Mouse (Mus musculus): ENCODE results near the gene Ccdc102a.

Ccdc102a gene

GRCm38 (mm10) chr8:94917851-94918495, at the start of gene Ccdc102a:
Gene Ccdc102a (minus strand): TSS chr8:94918098.
- DNase-seq: peak in 1 of 2 experiments; percentile 41

GRCm38 (mm10) chr8:94967554-94967953, 49.7 kb upstream of the Ccdc102a start:
- no peak for DNase-seq

GRCm38 (mm10) chr8:94967071-94967470, 49.2 kb upstream of the Ccdc102a start:
- DNase-seq: peak in 1 of 2 experiments; percentile 2

GRCm38 (mm10) chr8:94966578-94966977, 48.7 kb upstream of the Ccdc102a start:
- DNase-seq: peak in 1 of 2 experiments; percentile 43

GRCm38 (mm10) chr8:94964828-94965227, 46.9 kb upstream of the Ccdc102a start:
- DNase-seq: peak in 1 of 2 experiments; percentile 1

GRCm38 (mm10) chr8:94962201-94962600, 44.3 kb upstream of the Ccdc102a start:
- no peak for DNase-seq

GRCm38 (mm10) chr8:94956078-94956574, 38.2 kb upstream of the Ccdc102a start:
- DNase-seq: peak in 1 of 2 experiments; percentile 52

- peak; percentile 61 to 64 for DNase-seq
Observed at GRCm38 (mm10) chr8:94954921-94955758, 37.2 kb upstream of the Ccdc102a start.

GRCm38 (mm10) chr8:94954368-94954737, 36.5 kb upstream of the Ccdc102a start:
- no peak for DNase-seq

GRCm38 (mm10) chr8:94953624-94954367, 35.9 kb upstream of the Ccdc102a start:
- DNase-seq: no peak

GRCm38 (mm10) chr8:94952086-94952485, 34.2 kb upstream of the Ccdc102a start:
- DNase-seq: no peak

- DNase-seq: no peak
Observed at GRCm38 (mm10) chr8:94950458-94950857, 32.6 kb upstream of the Ccdc102a start.

GRCm38 (mm10) chr8:94950046-94950445, 32.1 kb upstream of the Ccdc102a start:
- peak; percentile 61 to 64 for DNase-seq

- no peak for DNase-seq
Observed at GRCm38 (mm10) chr8:94949010-94949409, 31.1 kb upstream of the Ccdc102a start.

GRCm38 (mm10) chr8:94948421-94948820, 30.5 kb upstream of the Ccdc102a start:
- no peak for DNase-seq

GRCm38 (mm10) chr8:94945185-94945584, 27.3 kb upstream of the Ccdc102a start:
- no peak for DNase-seq

- peak; percentile 68 to 78 for DNase-seq
Observed at GRCm38 (mm10) chr8:94942566-94942965, 24.7 kb upstream of the Ccdc102a start.

- DNase-seq: no peak
Observed at GRCm38 (mm10) chr8:94935172-94935571, 17.3 kb upstream of the Ccdc102a start.

GRCm38 (mm10) chr8:94933918-94934317, 16.0 kb upstream of the Ccdc102a start:
- no peak for DNase-seq

- no peak for DNase-seq
Observed at GRCm38 (mm10) chr8:94928227-94928626, 10.3 kb upstream of the Ccdc102a start.

- no peak for DNase-seq
Observed at GRCm38 (mm10) chr8:94923405-94923804, 5.5 kb upstream of the Ccdc102a start, which contains the start of gene Adgrg5. Gene Adgrg5 (plus strand): TSS chr8:94923694.

- DNase-seq: no peak
Observed at GRCm38 (mm10) chr8:94922602-94923001, 4.7 kb upstream of the Ccdc102a start.

- DNase-seq: no peak
Observed at GRCm38 (mm10) chr8:94922176-94922575, 4.3 kb upstream of the Ccdc102a start.

All from thymus, postnatal 36 days (tissue).